Mouse (Mus musculus) midbrain, embryonic 16.5 days (tissue): Measurements from ENCODE around the gene Dhh. TPM values are rescaled to one million over a fixed set of nuclear protein-coding genes. Genes with fewer than 3 reads are reported as not detected.
A peak's percentile ranks its signal among the peaks of the same experiment; 100 is the strongest.

Experiments
- ATAC-seq: fragments of 200-750 bp; cut with Nextera tagmentation; 2 replicates; pipeline ENCODE4 v1.8.0; 2017; ENCODE audit warnings: moderate TSS enrichment
- H3K27ac ChIP-seq: fragments of 300-500 bp; sonication (generic); 2 replicates; pipeline ENCODE4 v1.5.1; 2014; ENCODE audit warnings: mild to moderate bottlenecking, low read length, mixed read lengths
- H3K27me3 ChIP-seq: fragments of 300-500 bp; sonication (generic); 2 replicates; pipeline ENCODE4 v1.6.1; 2014; ENCODE audit warnings: low read depth, low read length, mixed read lengths; ENCODE audit not compliant: control insufficient read depth, insufficient read depth
- H3K36me3 ChIP-seq: fragments of 300-500 bp; sonication (generic); 2 replicates; pipeline ENCODE4 v1.6.1; 2014; ENCODE audit warnings: mild to moderate bottlenecking, low read length, moderate library complexity, mixed read lengths; ENCODE audit not compliant: control insufficient read depth, insufficient read depth
- H3K4me1 ChIP-seq: fragments of 300-500 bp; sonication (generic); 2 replicates; pipeline ENCODE4 v1.6.1; 2014; ENCODE audit warnings: mild to moderate bottlenecking, low read length, mixed read lengths; ENCODE audit not compliant: control insufficient read depth, insufficient read depth
- H3K4me2 ChIP-seq: fragments of 300-500 bp; sonication (generic); 2 replicates; pipeline ENCODE4 v1.6.1; 2014; ENCODE audit warnings: mild to moderate bottlenecking, low read length, mixed read lengths
- H3K4me3 ChIP-seq: fragments of 300-500 bp; sonication (generic); 2 replicates; pipeline ENCODE4 v1.5.1; 2014; ENCODE audit warnings: low read depth, mild to moderate bottlenecking, low read length, moderate library complexity, mixed read lengths
- H3K9ac ChIP-seq: fragments of 300-500 bp; sonication (generic); 2 replicates; pipeline ENCODE4 v1.6.1; 2014; ENCODE audit warnings: low read depth, low read length, mixed read lengths
- H3K9me3 ChIP-seq: fragments of 300-500 bp; sonication (generic); replicated peaks from 2 replicates; pipeline ENCODE4 v1.6.1; 2014; ENCODE audit warnings: mild to moderate bottlenecking, low read length, mixed read lengths; ENCODE audit not compliant: control insufficient read depth, poor library complexity, severe bottlenecking
- WGBS: fragments of 180-500 bp; shearing (Covaris S2); extraction: QIAGEN DNeasy Blood & Tissue Kit; methylation state at CpG from one replicate; pipeline ENCODE4 v1.1.7; 2014; 5-methylcytosine and 5-hydroxymethylcytosine counted together
- polyA plus RNA-seq: library from polyadenylated mRNA; unstranded; fragments of >200 nt; fragmentation: Nextera tagmentation; extraction: Ambion mirVana; gene quantifications from 2 replicates; pipeline ENCODE4 v1.2.1, GENCODE M21; 2015

Dhh gene
- polyA plus RNA-seq, 1 experiment from 2014 or later, result 0.36 TPM

DNA sequence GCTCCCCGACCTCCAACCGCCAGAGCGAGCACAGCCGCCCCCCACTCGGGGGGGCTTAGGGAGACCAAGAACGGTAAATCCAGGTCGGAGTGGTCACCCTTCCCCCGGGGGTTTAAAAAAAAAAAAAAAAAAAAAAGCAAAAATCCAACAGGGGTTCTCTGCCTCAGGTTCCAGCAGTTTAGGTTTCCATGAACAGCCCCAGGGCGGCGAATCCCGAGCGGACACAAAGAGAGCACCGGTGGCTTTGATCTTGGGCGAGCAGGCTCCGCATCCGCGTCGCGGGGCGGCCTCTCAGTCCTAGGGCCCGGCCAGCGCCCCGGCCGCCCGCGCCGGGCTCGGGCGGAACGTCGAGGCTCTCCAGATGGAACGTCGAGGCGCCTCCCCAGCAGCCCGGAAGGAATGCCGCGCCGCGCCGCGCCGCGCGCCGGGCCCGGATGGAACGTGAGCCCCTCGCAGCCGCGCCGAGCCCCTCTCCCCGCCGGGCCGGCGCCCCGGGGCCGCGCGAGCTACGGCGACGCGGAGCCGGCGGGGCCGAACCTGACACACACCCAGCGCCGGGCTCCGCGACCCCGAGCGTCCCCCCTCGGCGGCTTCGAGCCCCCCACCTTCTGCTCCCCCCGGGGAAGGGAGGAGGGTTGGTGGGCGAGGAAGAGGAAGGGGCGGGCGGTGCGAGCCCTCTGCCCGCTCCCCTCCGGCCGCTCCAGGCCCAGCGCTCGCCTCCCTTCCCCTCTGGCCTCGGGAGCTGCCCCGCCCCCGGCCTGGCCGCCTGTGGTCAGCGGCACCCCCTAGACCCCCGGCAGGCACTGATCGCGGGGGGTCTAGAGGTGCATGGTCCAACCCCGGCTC lies 27.0 kb downstream of the Dhh start, which contains the start of gene Kmt2d:
TSS of gene Kmt2d (minus strand) at position 135 of the 846 bp plus-strand sequence.
- under 1% methylated on average over 69 of the region's 94 CpGs for WGBS
- H3K4me1 ChIP-seq, result peaks cover 39% of the 10 kb centered on the region
- H3K27ac ChIP-seq, result peak within 1 kb of the TSS; percentile 99
- no peaks in the 10 kb centered on the region for H3K36me3 ChIP-seq
- no peaks in the 10 kb centered on the region for H3K9me3 ChIP-seq
- no peaks in the 10 kb centered on the region for H3K27me3 ChIP-seq
- H3K9ac ChIP-seq, result peak within 1 kb of the TSS; percentile 97
- peak within 1 kb of the TSS; percentile 100 for H3K4me2 ChIP-seq
- H3K4me3 ChIP-seq, result peak within 1 kb of the TSS; percentile 98
- ATAC-seq, result peak; percentile 34

DNA sequence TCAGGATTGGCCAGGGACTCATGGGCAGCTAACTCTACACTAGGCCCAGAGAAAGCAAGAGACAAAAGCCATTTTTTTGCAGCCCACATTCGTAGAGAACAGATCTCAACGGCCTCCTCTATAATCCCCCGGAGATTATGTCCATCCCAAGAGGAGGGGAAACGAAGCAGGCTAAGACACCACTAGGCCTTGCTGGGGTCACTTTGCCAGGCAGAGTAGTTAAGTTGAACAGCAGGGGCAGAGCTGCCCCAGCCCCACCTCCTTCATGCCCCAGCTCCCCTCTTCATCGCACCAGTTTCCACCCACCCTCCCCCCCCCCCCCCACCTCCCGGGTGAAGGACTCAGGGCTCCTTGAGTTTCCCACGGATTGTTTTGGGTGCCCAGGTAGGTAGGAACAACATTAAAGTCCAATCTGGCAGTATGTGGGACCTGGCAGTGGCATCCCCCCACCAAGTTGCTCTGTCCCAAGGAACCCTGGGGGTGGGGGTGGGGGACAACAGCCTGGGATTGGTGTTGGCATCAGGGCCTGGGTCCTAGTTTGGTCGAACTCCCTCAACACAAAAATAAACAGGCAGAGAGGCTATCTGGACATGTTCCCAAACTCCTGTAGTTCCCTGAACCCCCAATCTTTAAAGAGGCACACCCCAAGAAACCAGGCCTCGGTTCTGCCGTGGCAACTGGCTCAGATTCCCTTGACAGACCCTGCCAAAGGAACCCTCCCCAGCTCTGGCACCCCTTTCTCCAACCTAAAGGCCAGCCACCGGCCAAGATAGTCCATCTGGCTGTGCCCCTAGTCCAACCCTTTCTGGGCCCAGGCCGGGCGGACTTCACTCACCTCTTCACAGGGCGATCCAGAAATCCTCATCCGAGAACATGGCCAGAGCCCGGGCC lies 27.9 kb downstream of the Dhh start:
- no peak for ATAC-seq
- peak overlapping the region; percentile 99 for H3K27ac ChIP-seq
- peak overlapping the region; percentile 98 for H3K4me3 ChIP-seq
- H3K36me3 ChIP-seq, result peaks cover 7% of the 10 kb centered on the region
- WGBS, result under 1% methylated on average over 15 of the region's 16 CpGs
- peak overlapping the region; percentile 97 for H3K9ac ChIP-seq
- H3K27me3 ChIP-seq, result no peaks in the 10 kb centered on the region
- H3K4me2 ChIP-seq, result peak overlapping the region; percentile 100
- no peaks in the 10 kb centered on the region for H3K9me3 ChIP-seq
- H3K4me1 ChIP-seq, result peaks cover 39% of the 10 kb centered on the region

DNA sequence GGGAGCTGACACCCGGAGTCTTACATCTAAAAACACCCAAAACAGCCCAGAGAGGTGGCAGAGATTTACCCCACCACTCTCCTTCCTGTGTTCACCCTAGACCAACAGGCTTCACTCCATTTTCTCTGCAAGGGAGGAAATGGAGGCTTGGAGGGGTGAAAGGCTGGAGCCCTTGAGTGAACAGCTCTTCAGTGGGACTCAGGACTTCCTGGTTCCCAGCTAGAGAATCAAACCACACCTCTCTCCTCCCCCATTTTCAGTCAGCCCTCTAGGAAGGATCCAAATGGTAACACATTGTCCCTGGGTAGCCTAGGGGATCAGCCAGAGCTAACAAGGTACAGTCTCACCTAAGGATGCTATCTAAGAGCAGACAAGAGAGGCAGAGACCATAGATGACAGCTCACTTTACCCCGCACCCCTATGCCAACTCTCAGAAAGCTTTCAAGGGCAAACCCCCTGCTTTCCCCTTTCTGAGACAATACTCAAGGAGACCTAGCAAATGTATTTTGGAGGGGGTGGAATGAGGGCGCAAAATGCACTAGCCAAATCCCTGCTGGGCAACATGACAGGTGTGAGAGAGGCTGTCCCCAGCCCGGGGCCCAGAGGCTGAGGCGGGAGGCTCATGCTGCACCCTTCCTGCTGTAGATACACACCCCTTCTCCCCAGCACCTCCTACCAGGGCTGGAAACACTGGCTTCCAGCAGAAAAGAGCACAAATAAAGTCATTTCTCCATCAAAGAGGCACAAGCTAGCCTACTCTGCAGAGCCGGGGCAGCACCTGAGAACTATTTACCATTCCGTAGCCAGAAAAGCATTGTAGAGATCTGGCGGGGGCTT lies 28.8 kb downstream of the Dhh start:
- WGBS, result 9% methylated on average over 8 of the region's 8 CpGs
- peak overlapping the region; percentile 98 for H3K4me3 ChIP-seq
- H3K4me2 ChIP-seq, result peak overlapping the region; percentile 100
- H3K27me3 ChIP-seq, result no peaks in the 10 kb centered on the region
- no peak for ATAC-seq
- no peaks in the 10 kb centered on the region for H3K9me3 ChIP-seq
- H3K4me1 ChIP-seq, result peaks cover 39% of the 10 kb centered on the region
- H3K27ac ChIP-seq, result peak overlapping the region; percentile 17; the same call in 1 of the 2 replicates
- H3K9ac ChIP-seq, result peak overlapping the region; percentile 97
- H3K36me3 ChIP-seq, result peaks cover 16% of the 10 kb centered on the region

DNA sequence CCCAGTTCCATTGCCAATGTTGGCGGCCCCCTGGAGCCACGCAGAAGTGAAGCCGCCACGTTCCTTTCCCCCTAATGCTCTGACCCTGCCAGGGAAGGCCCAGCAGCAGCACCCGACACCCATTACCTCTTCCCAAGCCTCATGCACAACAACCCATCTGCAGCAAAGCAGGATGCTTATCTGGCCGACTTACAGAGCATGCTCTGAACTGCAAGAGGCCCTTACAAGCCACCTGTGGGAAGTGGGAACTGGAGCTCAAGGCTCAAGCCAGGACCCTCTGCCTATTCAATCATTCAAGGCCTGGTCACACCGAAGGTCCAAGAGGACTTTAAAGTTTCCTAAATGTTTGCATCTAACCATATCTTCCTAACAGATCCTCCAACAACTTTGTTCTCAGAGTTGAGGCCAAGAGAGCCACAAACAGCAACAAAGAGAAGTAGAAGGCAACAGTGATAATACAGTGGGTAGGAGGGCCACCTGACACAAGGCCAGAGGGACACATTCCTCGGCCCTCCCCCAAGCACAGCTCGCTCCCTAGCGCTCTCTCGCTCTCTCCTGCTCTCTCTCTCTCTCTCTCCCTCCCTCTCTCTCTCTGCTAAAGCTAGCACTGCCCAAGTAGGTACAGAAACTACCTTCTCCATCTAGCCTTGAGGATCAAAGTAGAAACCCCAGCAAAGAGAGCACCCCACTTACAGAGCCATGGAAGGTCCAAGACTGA lies 29.8 kb downstream of the Dhh start:
- Histone ChIP-seq H3K27me3 (no peaks in the 10 kb centered on the region), H3K9ac (peak overlapping the region; percentile 97), H3K27ac (0 out of 2 replicates have a peak overlapping the region, but pooled peaks have one; percentile 2), H3K4me2 (peak overlapping the region; percentile 100), H3K4me1 (peaks cover 39% of the 10 kb centered on the region), H3K9me3 (no peaks in the 10 kb centered on the region), H3K4me3 (peak overlapping the region; percentile 98), H3K36me3 (peaks cover 25% of the 10 kb centered on the region)
- WGBS, result 38% methylated on average over 11 of the region's 11 CpGs
- ATAC-seq, result no peak

DNA sequence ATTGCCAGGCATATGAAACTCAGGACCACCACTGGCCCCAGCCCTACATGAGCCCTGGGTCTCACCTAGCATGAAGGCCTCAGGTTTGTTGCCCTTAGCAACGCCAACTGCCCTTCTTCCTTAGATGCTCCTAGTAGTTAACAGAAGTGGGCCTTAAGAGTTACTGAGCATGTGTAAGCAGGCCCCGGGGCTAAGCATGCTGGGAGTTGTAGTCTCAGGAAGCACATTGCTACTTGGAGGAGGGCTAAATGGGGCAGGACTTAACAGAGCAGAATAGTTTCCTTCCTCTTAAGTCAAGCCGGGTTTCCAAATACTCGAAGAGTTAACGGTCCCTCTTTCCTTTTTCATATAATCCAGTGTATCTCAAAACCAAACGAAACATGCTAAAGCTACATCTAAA lies 31.0 kb downstream of the Dhh start:
- Histone ChIP-seq H3K4me1 (peaks cover 34% of the 10 kb centered on the region), H3K4me3 (no peak overlapping the region), H3K9me3 (no peaks in the 10 kb centered on the region), H3K4me2 (peak overlapping the region; percentile 100), H3K27ac (no peak overlapping the region), H3K27me3 (no peaks in the 10 kb centered on the region), H3K36me3 (peaks cover 37% of the 10 kb centered on the region), H3K9ac (no peak overlapping the region)
- no peak for ATAC-seq
- WGBS, result 66% methylated on average over 6 of the region's 6 CpGs

DNA sequence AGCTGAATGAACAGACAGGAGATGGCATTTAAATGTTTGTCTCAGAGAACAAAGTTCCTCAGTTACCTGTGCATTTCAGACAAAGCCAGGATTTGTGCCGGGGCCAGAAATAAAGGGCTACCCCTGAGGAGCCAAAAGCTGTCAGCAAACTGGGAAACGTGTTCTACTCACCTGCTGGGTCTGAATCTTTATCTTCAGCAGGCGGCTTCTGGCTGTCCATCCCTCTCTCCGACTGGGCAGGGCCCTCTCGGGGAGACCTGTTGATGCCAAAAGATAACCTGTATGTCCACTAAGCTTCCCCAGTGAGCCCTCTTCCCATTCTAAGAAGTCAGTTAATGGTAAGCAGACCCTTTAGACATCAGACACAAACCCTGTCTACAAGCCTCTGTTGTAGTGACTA lies 31.8 kb downstream of the Dhh start:
- no peaks in the 10 kb centered on the region for H3K9me3 ChIP-seq
- H3K9ac ChIP-seq, result no peak overlapping the region
- peaks cover 45% of the 10 kb centered on the region for H3K36me3 ChIP-seq
- no peak for ATAC-seq
- no peaks in the 10 kb centered on the region for H3K27me3 ChIP-seq
- WGBS, result 84% methylated on average over 5 of the region's 5 CpGs
- H3K4me3 ChIP-seq, result no peak overlapping the region
- no peak overlapping the region for H3K27ac ChIP-seq
- H3K4me1 ChIP-seq, result peaks cover 34% of the 10 kb centered on the region
- H3K4me2 ChIP-seq, result no peak overlapping the region

DNA sequence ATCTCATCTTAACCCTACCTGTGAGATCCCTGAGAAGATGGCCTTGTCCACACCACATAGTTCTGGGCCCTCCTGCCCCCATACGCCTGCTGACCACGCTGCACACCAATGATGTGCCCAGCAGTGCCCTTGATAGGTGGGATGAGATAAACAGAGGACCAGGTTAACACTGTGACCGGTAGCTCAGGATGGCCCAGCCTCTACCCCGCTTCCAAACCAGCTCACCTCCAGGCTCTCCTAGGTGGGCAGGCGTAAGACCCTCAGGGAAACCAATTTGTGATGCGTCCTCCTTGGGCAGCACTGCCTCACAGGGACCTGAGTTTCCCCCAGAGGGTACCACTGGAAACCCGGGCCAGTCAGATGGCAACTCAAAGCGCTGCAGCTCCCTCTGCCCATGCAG lies 32.6 kb downstream of the Dhh start:
- no peak overlapping the region for H3K4me3 ChIP-seq
- H3K9me3 ChIP-seq, result no peaks in the 10 kb centered on the region
- ATAC-seq, result no peak
- peaks cover 52% of the 10 kb centered on the region for H3K36me3 ChIP-seq
- no peak overlapping the region for H3K4me2 ChIP-seq
- 95% methylated on average over 8 of the region's 8 CpGs for WGBS
- H3K27ac ChIP-seq, result no peak overlapping the region
- no peak overlapping the region for H3K9ac ChIP-seq
- H3K4me1 ChIP-seq, result peaks cover 34% of the 10 kb centered on the region
- H3K27me3 ChIP-seq, result no peaks in the 10 kb centered on the region

DNA sequence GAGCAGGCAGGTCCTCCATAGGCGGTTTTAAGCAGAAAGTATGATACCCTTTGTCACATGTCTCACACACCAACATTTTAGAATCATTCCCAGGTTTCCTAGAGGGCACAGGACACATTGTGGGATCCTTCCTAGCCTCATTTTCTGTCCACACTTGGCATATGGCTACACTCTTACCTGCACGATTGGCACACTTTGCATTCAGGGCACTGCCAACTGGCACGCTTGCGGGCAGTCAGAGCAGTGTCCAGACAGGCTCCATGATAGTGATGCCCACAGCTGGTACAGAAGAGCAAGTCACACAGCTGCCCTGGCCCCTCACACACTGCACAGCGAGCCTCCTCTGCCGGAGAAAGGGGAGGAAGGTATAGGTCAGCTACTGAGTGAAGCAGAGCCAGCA lies 33.4 kb downstream of the Dhh start:
- Histone ChIP-seq H3K27ac (no peak overlapping the region), H3K4me3 (no peak overlapping the region), H3K36me3 (peaks cover 56% of the 10 kb centered on the region), H3K9me3 (no peaks in the 10 kb centered on the region), H3K4me2 (no peak overlapping the region), H3K4me1 (peaks cover 32% of the 10 kb centered on the region), H3K9ac (no peak overlapping the region), H3K27me3 (no peaks in the 10 kb centered on the region)
- 96% methylated on average over 6 of the region's 6 CpGs for whole genome bisulfite sequencing
- no peak for ATAC-seq
